Mouse (Mus musculus) cerebral cortex, adult 2 months (tissue): Measurements from ENCODE around the gene Snupn.

Experiments
- WGBS: fragments of 180-500 bp; shearing (Covaris S2); methylation state at CpG from one replicate; pipeline ENCODE4 v1.1.7; 2018; 5-methylcytosine and 5-hydroxymethylcytosine counted together

The Snupn gene

DNA sequence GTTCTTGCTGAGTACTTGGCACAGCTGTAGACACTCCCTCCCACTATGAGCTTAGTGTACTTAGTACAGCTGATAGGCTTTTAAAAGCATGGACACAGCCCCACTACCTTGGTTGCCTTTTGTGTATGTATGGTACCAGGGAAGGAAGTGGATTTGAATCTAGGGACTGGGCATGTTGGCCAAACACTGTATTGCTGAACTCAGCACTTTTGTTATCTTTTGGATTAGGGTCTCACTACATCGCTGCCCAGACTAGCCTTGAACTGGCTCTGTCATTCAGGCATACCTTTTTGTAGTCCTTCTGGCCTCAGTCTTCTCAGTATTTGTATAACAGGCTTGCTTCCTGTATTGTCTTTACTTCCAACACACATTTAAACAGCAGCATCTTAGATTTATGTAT, 20.1 kb upstream of the Snupn start:
- whole genome bisulfite sequencing = 81% methylated on average over 1 of the region's 1 CpGs

DNA sequence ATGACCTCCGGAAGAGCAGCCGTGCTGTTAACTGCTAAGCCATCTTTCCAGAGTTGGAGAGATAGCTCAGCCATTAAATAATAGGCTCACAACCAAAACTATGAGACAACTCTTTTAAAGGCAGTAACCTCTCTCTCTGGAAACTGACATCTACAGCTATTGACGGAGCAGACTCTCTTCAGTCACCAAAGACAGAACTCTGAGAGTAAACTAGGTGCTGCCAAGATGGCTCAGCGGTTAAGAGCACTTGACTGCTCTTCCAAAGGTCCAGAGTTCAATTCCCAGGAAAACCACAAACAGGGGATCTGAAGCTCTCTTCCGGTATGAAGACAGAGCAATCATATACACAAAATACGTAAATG, 13.8 kb upstream of the Snupn start:
- 16% methylated on average over 6 of the region's 6 CpGs for WGBS

DNA sequence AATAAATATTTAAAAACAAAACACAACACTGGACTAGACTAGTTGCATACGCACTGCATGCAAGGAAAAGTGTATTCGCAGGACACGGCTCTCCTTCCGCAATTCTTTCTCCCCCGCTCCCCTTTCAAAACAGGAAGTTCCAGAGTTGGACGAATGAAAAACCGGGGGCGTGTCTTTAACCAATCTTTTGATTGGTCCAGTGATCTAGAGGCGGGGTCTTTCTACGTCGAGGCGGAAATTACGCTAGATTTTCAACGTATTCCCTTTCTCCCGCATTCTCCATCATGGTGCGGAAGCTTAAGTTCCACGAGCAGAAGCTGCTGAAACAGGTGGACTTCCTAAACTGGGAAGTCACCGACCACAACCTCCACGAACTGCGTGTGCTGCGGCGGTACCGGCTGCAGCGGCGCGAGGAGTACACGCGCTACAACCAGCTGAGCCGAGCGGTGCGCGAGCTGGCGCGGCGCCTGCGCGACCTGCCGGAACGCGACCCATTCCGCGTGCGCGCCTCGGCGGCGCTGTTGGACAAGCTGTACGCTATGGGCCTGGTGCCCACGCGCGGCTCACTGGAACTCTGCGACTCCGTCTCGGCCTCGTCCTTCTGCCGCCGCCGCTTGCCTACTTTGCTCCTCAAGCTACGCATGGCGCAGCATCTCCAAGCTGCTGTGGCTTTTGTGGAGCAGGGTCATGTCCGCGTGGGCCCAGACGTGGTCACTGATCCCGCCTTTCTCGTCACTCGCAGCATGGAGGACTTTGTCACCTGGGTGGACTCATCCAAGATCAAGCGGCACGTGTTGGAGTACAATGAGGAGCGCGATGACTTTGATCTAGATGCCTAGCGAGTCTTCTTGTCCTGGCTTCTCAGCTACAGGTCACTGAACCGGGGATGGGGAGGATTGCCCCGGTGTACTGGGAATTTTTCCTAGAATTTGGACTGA, 13.2 kb upstream of the Snupn start, which contains the start of gene Imp3:
Gene Imp3 (plus strand): TSS at position 253 of the 938 bp plus-strand sequence.
- under 1% methylated on average over 73 of the region's 73 CpGs for WGBS

DNA sequence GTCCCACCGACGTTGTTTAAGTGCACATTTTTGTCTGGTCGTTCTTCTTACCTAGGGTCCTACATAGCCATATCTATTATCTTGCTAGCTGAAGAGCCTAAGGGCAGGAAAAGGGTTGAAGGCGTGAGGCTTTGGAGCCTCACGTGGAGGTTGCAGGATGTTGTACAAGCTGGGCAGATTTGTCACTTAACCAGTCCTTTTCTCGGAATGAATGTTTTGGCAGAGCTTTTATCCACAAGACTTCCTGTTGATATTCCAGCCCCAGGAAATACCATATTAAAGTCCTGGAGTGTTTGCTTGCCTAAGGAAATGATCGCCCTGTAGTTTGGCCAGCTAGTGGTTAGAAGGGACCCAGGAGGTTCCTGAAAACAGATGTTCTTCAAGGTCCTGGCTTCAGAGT, 12.3 kb upstream of the Snupn start:
- 4% methylated on average over 7 of the region's 7 CpGs for WGBS

DNA sequence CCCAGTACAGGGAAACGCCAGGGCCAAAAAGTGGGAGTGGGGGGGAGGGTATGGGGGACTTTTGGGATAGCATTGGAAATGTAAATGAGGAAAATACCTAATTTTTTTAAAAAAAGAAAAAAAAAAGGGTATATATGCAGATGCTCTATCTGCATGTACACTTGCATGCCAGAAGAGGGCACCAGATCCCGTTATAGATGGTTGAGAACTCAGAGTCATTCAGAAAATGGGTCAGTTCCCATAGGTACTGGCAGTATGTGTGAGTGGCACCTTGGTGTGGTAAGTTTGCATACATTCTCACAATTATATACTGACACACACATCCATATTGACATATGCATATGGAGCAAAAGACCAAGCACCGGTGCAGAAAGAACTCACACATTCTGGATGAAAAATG, 3.2 kb upstream of the Snupn start:
- WGBS = 21% methylated on average over 3 of the region's 3 CpGs

DNA sequence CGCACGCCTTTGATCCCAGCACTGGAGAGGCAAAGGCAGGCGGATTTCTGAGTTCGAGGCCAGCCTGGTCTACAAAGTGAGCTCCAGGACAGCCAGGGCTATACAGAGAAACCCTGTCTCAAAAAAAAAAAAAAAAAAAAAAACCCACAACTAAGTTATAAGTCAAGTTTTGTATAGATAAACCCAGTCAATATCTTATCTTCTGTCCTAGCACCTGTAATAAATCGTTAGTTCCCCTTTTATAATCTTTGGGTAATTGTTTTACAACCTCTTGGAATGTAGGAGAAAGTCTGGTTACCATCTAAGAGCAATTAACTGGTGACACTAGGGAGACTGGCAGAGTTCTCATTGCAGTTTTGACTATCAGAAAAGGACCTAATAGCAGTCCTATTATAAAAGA, 2.0 kb upstream of the Snupn start:
- WGBS = 89% methylated on average over 5 of the region's 5 CpGs

DNA sequence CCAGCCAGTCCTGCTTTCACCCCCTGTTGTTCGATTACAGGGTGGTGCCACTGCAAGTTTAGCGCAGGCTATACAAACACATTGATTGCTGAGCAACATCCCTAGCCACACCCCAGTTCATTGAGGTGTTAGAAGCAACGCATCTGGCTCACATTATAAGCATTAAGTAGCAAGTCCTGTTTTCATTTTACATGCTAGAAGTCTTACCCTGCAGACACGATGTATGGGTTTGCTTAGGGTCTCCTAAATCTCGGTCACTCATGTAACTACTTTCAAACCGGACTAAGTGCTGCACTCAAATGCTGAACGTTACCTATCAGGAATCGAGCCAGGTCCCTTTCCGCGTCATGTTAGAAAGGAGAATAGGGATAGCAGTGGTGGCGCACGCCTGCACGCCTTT, 911 bp upstream of the Snupn start:
- WGBS = 24% methylated on average over 13 of the region's 13 CpGs

DNA sequence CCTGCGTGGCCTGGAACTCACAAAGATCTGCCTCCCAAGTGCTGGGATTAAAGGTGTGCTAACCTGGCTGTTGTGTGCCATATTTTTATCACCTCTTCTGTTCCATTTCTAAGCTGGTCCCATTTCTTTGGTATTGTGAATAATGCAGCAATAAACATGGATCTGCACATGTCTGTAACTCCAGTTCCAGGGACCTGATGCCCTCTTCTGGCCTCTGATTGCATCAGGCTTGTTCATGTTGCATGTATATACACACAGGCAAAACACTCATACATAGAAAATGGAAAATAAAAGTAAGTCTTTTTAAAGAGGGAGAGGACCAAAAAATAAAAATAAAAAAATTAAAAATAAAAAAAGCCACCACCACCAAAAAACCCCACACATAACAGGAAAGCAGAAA, 2.9 kb downstream of the Snupn start:
- 100% methylated on average over 1 of the region's 1 CpGs for WGBS

DNA sequence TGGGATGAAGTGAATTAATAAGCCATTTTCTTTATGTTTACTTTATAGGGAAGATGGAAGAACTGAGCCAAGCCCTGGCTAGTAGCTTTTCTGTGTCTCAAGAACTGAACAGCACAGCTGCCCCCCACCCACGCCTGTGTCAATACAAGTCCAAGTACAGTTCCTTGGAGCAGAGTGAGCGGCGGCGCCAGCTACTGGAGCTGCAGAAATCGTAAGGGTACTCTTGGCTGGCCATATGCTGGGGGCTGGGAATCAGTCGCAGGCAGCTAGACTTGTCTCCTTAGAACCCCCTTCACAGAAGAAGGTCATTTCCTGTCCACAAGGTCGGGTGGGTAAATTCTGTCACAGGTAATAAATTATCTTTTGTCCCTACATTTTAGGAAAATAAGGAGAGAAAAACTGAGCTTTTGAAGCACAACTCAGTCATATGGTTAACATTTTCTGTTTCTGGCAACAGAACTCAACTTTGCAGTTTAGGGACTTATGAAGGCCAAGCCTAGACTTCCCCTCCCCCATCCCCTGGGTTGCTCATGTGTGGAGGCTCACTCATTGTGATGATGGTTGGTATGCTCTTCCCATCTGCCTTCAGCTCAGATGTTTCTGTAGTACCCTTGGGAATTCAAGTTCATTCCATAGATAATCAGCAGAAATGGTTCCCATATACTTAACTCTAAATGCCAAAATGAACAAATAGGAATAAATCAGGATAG, 6.4 kb downstream of the Snupn start:
- WGBS = 80% methylated on average over 7 of the region's 7 CpGs

DNA sequence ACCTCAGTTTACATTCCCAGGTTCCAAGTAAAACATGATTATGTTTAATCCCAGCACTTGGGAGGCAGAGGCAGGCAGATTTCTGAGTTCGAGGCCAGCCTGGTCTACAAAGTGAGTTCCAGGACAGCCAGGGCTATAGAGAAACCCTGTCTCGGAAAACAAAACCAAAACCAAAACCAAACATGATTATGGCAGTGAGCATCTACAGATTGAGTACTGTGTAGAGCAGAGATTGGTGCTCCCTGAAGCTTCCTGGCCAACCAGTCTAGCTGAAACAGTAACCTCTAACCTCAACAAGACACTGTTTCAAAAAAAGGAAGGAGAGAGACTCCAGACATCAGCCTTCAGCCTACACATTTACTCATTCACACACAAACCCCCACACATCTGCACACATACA, 8.0 kb downstream of the Snupn start:
- WGBS = 99% methylated on average over 2 of the region's 2 CpGs

DNA sequence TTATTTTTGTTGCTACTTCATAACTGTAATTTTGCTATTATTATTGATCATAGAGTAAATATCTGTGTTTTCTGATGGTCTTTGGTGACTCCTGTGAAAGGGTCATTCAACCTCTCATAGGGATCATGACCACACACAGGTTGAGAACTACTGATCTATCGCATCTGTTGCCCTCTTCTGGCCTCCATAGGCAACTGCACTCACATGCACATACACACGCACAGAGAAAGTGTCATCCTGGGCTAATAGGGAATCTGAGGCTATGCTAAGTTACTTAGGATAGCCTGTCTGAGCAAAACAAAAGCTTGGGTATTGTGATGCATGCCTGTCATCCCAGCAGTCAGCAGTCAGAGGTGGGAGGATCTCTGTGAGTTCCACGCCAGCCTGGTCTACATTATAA, 10.9 kb downstream of the Snupn start:
- 98% methylated on average over 3 of the region's 3 CpGs for WGBS

DNA sequence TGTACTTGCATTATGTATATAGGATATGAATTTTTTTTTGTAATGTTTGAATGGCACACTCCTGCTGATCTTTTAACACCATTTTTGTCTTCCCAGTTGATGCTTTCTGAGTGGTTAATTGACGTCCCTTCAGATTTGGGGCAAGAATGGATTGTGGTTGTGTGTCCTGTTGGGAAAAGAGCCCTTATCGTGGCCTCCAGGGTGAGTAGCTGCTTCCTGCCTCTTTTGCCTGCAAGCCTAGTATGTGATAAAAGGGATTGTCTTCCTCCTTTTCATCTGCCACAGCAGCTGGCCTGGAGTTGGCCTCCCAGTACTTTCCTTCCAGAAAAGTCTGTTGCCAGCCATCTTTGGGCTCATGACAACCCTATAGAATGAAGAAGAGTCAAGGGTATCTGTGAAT, 19.5 kb downstream of the Snupn start:
- 84% methylated on average over 2 of the region's 2 CpGs for WGBS

DNA sequence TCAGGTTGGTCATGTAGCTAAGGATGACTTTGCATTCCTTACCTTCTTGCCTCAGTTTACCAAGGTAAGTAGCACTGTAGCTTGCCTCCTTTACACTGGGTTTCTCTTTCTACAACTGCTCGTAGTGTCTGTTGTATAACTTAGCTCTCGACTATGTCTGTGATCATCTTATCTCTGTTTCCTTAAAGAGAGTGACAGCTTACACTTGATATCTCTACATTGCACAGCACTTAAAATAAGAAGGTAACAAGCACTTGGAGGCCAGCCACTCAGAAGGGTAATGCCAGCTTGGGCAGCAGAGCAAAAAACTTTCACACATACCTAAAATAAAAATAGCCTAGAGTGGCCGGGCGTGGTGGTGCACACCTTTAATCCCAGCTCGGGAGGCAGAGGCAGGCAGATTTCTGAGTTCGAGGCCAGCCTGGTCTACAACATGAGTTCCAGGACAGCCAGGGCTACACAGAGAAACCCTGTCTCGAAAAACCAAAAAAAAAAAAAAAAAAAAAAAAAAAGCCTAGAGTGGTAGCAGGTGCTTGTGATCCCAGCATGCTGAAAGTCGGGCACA, 23.4 kb downstream of the Snupn start:
- 85% methylated on average over 8 of the region's 8 CpGs for WGBS

DNA sequence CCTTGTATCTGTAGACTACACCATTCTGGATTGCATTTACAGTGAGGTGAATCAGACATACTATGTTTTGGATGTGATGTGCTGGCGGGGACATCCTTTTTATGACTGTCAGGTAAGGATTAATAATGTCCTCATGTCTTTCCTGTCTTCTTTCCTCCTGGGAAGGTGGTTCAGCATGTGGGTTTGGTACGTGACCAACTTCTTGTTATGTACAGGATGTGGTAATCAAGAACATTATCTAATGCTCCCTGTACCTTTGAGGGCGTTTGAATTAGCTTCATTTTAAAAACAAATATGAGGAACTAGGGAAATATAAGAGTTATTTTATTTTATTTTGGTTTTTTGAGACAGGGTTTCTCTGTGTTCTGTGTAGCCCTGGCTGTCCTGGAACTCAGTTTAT, 24.5 kb downstream of the Snupn start:
- WGBS = 89% methylated on average over 3 of the region's 3 CpGs

DNA sequence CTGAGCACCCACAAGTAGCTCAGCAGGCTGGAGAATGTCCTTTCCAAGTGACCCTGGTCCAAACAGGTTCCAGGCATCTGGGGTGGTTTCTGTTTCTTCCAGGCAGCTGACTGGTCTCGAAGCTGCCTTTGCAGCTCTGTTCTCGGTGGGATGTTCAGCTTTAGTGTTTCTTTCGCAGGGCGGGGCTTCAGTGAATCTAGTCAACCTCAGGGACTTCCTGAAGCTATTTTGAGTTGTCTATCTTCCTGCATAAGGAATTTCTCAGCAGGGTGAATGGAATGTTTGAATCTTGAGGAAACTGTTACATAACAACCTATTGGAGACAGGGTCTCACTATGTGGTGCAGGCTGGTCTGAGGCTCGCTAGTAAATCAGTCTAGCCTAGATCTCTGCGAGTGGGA, 29.5 kb downstream of the Snupn start:
- 92% methylated on average over 6 of the region's 6 CpGs for WGBS

DNA sequence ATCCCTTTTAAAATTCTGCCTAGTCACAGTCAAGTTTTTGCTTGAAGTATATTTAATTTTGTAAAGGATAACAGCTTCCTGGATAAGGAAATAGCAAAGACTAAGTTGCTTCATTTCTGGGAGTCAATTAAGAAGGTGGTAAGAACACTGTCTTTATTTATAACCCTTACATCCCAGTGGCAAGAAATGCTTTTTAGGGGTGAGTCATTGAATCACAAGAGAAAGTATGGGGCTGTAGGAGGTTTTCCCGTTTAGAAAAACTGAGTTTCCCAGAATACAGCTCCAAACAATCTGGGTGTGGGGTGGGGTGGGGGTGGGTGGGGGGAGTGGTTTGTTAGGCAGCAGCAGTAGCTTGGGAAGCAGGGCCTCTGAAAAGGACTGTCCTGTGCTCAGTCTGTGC, 30.8 kb downstream of the Snupn start:
- WGBS = 13% methylated on average over 1 of the region's 1 CpGs

DNA sequence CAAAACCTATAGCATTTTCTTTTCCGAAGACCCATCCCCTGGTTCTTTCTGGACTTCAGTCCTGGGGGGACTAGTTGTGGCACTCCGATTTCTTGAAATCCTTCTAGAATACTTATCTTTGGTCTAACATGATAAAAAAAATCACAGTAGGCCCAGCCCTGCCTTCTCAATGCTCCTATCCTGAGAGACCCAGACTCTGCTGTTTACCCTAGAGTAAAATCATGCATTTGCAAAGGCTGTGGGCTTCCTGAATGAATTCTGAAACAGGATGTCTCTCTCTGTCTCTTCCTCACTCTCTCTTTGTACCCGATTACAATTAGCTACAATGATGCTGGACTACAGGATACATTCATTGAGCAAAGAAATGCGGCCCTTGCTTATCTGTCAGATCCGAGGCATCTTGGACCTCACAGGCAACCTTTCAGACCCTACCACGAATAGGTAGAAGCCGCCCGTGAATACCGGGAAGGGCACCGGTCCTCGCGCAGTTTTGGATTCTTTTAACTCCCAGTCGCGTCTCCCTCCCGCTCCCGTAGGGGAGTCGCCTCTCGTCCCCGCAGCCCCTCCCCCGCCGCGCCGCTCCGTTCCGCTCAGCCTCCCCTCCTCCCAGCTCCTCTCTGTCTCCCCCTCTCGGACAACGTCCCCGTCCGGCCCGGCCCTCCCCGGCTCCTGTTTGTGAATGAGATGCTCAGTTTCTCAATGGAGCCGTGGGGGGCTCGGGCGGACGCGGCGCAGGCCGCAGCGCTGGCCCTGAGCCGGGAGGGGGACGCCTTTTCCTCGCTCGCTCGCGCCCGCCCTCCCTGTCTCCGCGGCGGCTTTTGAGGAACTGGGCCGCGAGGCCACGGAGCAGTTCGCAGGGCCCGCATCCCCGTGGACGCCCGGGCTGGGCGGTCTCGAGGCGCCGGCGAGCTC, 43.9 kb downstream of the Snupn start, which contains the start of gene Ptpn9:
Gene Ptpn9 (plus strand): TSS at position 638 of the 912 bp plus-strand sequence.
- WGBS = 3% methylated on average over 62 of the region's 62 CpGs

DNA sequence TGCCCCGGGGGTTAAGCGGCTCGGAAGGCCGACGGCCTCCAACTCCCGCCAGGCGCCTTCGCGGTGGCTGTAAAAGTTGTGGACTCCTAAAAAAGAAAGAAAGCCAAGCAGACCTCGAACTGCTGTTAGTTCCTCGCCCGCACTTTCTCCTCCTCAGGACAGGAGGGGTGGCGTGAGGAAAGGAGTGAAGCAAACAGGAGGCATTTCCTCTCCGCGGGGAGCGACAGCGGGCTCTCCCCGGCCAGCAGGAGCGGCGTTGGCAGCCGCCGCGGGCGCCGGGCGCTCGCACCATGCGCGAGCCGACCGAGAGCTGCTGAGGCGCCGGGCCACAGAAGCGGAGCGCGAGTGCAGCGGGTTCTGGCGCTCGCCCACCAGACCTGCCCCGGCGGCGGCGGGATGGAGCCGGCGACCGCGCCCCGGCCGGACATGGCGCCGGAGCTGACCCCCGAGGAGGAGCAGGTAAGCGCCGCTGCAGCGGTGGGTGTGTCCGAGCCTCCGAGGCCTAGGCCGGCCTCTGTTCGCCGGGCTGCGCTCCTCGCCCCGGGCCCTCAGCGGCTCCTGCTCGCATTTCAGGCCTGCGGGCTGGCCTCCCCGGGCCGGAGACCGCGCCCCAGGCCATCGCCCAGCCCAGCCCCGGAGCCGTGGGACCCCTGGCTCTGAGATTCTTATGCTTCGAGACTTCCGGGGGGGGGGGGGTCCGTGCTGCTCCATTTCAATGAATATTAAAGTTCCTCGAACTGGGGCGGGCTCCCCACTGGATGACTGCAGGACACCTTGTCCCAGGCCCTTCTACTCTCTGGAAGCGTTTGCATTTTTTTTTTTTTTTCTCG, 44.7 kb downstream of the Snupn start:
- under 1% methylated on average over 79 of the region's 80 CpGs for WGBS

DNA sequence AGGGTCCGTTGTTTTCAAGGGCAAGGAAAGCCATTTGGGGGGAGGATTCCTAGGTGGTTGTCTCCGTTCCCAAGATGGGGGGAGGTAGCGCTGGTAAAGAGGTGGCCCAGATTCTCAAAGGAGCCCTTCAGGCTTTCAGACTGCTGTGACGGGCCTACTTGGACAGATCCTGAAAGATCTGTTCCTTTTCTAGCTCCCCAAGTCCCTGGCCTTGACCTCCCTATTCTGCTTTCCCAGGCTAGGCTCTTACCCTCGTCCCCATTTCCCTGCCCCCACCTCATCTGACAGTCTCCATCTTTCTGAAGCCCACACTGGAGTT, 45.3 kb downstream of the Snupn start:
- 2% methylated on average over 5 of the region's 5 CpGs for WGBS

DNA sequence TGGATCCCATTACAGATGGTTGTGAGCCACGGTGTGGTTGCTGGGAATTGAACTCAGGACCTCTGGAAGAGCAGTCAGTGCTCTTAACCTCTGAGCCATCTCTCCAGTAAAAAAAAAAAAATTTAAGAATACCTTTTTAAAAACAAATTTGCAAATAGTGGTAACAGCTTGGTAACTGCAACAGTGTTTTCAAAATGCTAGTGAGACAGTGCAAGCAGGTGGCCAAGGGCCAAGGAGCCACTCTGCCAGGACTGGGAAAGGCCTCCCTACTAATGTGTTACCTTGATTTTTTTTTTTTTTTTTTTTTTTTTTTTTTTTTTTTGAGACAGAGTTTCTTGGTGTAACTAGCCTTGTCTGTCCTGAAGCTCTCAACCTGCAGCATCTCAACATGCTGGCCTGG, 46.5 kb downstream of the Snupn start:
- 64% methylated on average over 1 of the region's 1 CpGs for WGBS

DNA sequence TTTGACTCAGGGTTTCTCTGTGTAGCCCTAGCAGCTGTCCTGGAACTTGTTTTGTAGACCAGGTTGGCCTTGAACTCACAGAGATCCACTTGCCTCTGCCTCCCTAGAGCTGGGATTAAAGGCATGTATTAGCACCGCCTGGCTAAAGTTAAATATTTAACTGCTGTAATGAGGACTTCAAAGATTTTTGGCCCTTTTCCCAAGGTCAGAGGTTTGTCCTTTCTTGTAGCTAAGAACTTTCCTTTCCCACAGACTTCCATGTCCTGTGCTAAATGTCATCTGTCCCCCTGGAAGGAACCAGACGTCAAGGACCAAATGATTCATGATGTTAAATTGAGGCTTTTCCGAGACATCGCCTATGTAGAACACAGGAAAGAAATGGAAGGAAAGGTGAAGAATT, 52.3 kb downstream of the Snupn start:
- 61% methylated on average over 4 of the region's 4 CpGs for WGBS
